Mouse (Mus musculus) forebrain, embryonic 16.5 days (tissue): ENCODE results near the gene Rora. TPM values are rescaled to one million over a fixed set of nuclear protein-coding genes. Genes with fewer than 3 reads are reported as not detected.

Experiments used
- ATAC-seq: fragments of 200-750 bp; cut with Nextera tagmentation; 2 replicates; pipeline ENCODE4 v1.8.0; 2017; ENCODE audit warnings: mild to moderate bottlenecking, moderate library complexity
- H3K27ac ChIP-seq: fragments of 300-500 bp; sonication (generic); 2 replicates; pipeline ENCODE4 v1.5.1; 2014; ENCODE audit warnings: low read length, control low read depth
- H3K27me3 ChIP-seq: fragments of 300-500 bp; sonication (generic); replicated peaks from 2 replicates; pipeline ENCODE4 v1.6.1; 2014; ENCODE audit warnings: low read length; ENCODE audit not compliant: control insufficient read depth, insufficient read depth
- H3K36me3 ChIP-seq: fragments of 300-500 bp; sonication (generic); 2 replicates; pipeline ENCODE4 v1.6.1; 2014; ENCODE audit not compliant: control insufficient read depth, insufficient read depth
- H3K4me1 ChIP-seq: fragments of 300-500 bp; sonication (generic); replicated peaks from 2 replicates; pipeline ENCODE4 v1.6.1; 2014; ENCODE audit warnings: low read length; ENCODE audit not compliant: control insufficient read depth, insufficient read depth
- H3K4me2 ChIP-seq: fragments of 300-500 bp; sonication (generic); 2 replicates; pipeline ENCODE4 v1.6.1; 2014; ENCODE audit warnings: mild to moderate bottlenecking, low read length, control low read depth
- H3K4me3 ChIP-seq: fragments of 300-500 bp; sonication (generic); replicated peaks from 2 replicates; pipeline ENCODE4 v1.5.1; 2014; ENCODE audit warnings: mild to moderate bottlenecking, low read length, control low read depth
- H3K9ac ChIP-seq: fragments of 300-500 bp; sonication (generic); replicated peaks from 2 replicates; pipeline ENCODE4 v1.6.1; 2014; ENCODE audit warnings: low read depth, low read length, control low read depth
- H3K9me3 ChIP-seq: fragments of 300-500 bp; sonication (generic); 2 replicates; pipeline ENCODE4 v1.6.1; 2016; ENCODE audit warnings: low read length; ENCODE audit not compliant: control insufficient read depth
- WGBS: fragments of 180-500 bp; shearing (Covaris S2); extraction: QIAGEN DNeasy Blood & Tissue Kit; methylation state at CpG from one replicate; pipeline ENCODE4 v1.1.7; 2014; 5-methylcytosine and 5-hydroxymethylcytosine counted together
- polyA plus RNA-seq: library from polyadenylated mRNA; unstranded; fragments of >200 nt; fragmentation: Nextera tagmentation; extraction: Ambion mirVana; gene quantifications from 2 replicates; pipeline ENCODE4 v1.2.1, GENCODE M21; 2015

The Rora gene
- polyA plus RNA-seq, 1 experiment from 2014 or later: 7.9 TPM

DNA sequence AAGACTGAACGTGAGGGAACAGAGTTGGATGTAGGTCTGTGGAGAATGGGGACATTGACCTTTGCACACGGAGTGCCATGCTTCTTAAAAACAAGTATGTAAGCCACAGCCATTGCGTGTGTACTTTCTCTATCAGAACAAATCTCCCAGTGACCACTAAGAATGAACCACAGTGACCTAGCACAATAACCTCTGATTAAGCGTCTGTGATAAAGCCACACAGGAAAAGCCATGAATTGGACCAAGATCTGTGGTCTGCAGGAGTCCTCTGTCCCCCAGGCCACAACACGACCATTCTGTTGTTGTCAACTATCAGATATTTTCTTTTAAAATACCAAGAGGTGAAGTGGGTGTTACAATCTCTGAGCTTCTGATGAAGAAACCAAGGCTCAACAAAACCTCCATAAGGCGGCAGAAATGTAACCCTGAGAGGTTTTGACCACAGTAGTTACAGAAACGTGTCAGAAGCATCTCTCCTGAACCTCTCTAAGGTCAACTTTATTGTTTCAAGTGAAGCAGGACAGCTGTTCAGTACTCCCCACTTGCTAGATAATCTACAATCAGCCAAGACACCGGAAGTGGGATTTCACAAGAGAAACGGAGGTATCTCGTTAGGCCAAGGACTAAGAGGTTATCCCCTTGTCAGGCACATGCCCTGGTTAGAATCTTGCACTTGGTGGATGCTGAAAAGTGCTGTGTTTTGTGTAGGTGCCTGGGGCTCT, 666.5 kb downstream of the Rora start:
- WGBS: 68% methylated on average over 10 of the region's 10 CpGs
- Histone ChIP-seq H3K4me1 (no peaks in the 10 kb centered on the region; the same call in 1 of the 2 replicates), H3K27ac (no peak overlapping the region), H3K4me2 (no peak overlapping the region), H3K36me3 (no peaks in the 10 kb centered on the region), H3K9me3 (no peaks in the 10 kb centered on the region), H3K4me3 (no peak overlapping the region), H3K9ac (no peak overlapping the region), H3K27me3 (no peaks in the 10 kb centered on the region)
- no peak for ATAC-seq

- Histone ChIP-seq H3K36me3 (no peaks in the 10 kb centered on the region), H3K4me3 (no peak overlapping the region), H3K9ac (no peak overlapping the region), H3K27ac (no peak overlapping the region), H3K9me3 (no peaks in the 10 kb centered on the region), H3K4me1 (peaks cover 3% of the 10 kb centered on the region; the same call in 1 of the 2 replicates), H3K27me3 (no peaks in the 10 kb centered on the region), H3K4me2 (no peak overlapping the region)
- ATAC-seq: no peak
- 43% methylated on average over 3 of the region's 3 CpGs for WGBS
Observed at GRCm38 (mm10) chr9:69320635-69321027, 667.0 kb downstream of the Rora start.

DNA sequence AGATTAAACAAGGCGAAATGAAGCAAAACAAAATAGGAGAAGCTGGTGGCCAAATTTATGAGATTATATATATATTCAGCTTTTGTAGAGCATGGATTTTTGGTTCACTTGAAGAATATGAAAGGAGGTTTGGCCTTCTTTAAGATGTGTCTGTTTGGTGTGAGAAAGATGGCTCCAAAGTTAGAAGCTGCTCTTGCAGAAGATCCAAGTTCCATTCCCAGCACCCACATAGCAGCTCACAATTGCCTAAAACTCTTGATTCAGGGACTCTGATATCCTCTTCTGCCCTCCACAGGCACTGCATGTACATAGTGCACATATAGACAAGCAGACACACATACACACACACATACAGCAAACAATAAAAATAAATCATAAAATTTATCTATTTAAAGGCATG, 668.4 kb downstream of the Rora start:
- no peak overlapping the region for H3K4me3 ChIP-seq
- no peak for ATAC-seq
- no peaks in the 10 kb centered on the region for H3K9me3 ChIP-seq

DNA sequence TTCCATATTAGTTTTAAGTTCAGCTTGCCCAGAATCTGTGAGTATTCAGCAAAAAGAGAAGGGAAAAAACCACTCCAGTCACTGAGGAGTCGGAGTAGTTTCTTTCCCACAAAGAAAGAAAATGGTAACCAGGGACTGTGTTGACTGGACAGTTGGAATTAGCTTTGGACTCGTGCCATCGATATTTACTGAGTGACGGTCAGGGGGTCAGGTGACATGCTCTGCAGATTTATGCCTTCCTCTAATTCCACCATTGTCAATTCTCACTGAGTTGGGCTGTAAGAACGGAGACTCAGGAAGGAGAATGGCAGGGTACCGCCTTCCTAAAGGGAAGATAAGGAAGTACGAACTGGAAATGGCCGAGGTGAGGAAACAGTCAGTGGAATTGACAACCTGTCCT, 670.2 kb downstream of the Rora start:
- H3K36me3 ChIP-seq: no peaks in the 10 kb centered on the region
- ATAC-seq: no peak
- no peak overlapping the region for H3K9ac ChIP-seq
- no peak overlapping the region for H3K27ac ChIP-seq
- 82% methylated on average over 8 of the region's 8 CpGs for WGBS
- H3K9me3 ChIP-seq: no peaks in the 10 kb centered on the region
- H3K4me2 ChIP-seq: no peak overlapping the region
- H3K4me3 ChIP-seq: no peak overlapping the region
- no peaks in the 10 kb centered on the region for H3K27me3 ChIP-seq
- H3K4me1 ChIP-seq: peaks cover 10% of the 10 kb centered on the region

More for the DNA sequence above, 668.4 kb downstream of the Rora start:
- H3K36me3 ChIP-seq: no peaks in the 10 kb centered on the region
- no peak overlapping the region for H3K9ac ChIP-seq
- H3K4me1 ChIP-seq: peaks cover 7% of the 10 kb centered on the region
- H3K27ac ChIP-seq: no peak overlapping the region
- no peaks in the 10 kb centered on the region for H3K27me3 ChIP-seq
- 98% methylated on average over 1 of the region's 1 CpGs for WGBS
- no peak overlapping the region for H3K4me2 ChIP-seq

DNA sequence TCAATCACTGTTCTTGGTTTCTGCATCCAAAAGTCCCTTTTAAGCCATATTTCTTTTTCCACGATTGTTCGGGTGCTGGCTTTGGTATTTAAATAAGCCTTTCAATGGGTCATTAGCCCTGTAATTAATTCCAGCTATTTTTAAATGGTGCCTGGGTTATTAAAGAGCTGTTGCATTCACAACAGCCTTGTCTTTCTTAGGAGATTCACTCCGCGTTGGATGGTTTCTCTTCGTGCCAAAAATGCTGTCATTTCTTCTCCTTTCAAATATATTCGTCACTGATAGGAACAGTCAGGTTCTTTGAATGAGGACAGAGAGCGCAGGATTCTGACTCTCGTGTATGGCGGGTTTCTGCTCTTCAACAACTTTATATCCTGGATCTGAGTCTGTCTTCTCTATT, 673.5 kb downstream of the Rora start:
- Histone ChIP-seq H3K36me3 (no peaks in the 10 kb centered on the region), H3K27me3 (no peaks in the 10 kb centered on the region), H3K9me3 (no peaks in the 10 kb centered on the region), H3K9ac (no peak overlapping the region), H3K4me3 (no peak overlapping the region), H3K4me1 (peaks cover 10% of the 10 kb centered on the region), H3K4me2 (peak overlapping the region; percentile 7; the same call in 1 of the 2 replicates), H3K27ac (no peak overlapping the region)
- ATAC-seq: no peak
- WGBS: 17% methylated on average over 9 of the region's 9 CpGs

GRCm38 (mm10) chr9:69327591-69327990, 674.0 kb downstream of the Rora start:
- peaks cover 10% of the 10 kb centered on the region for H3K4me1 ChIP-seq
- H3K36me3 ChIP-seq: no peaks in the 10 kb centered on the region
- H3K4me3 ChIP-seq: no peak overlapping the region
- 87% methylated on average over 7 of the region's 7 CpGs for WGBS
- no peak overlapping the region for H3K27ac ChIP-seq
- no peaks in the 10 kb centered on the region for H3K9me3 ChIP-seq
- H3K9ac ChIP-seq: no peak overlapping the region
- no peak overlapping the region for H3K4me2 ChIP-seq
- no peak for ATAC-seq
- H3K27me3 ChIP-seq: no peaks in the 10 kb centered on the region

DNA sequence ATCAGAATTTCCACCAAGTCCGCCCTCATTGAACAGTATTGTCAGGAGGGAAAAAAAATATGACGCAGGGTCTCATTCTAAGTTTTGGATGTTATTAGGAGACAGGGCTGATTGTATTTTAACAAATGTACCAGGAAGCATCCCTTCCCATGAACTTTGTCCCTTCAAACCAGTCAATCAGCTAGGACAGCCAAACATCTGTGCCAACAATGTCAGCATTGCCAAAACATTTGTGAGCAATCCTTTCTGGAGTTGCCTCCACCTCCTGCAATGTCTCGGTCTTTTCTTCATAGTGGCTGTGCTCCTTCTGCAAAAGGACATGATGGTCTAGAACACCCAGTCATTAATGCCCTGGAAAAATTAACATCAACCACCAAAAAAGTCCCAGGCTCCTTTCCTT, 678.2 kb downstream of the Rora start:
- Histone ChIP-seq H3K4me3 (no peak overlapping the region), H3K36me3 (no peaks in the 10 kb centered on the region), H3K9me3 (no peaks in the 10 kb centered on the region), H3K4me1 (peaks cover 9% of the 10 kb centered on the region), H3K9ac (no peak overlapping the region), H3K4me2 (no peak overlapping the region), H3K27ac (no peak overlapping the region), H3K27me3 (no peaks in the 10 kb centered on the region)
- 90% methylated on average over 3 of the region's 3 CpGs for WGBS
- ATAC-seq: no peak

DNA sequence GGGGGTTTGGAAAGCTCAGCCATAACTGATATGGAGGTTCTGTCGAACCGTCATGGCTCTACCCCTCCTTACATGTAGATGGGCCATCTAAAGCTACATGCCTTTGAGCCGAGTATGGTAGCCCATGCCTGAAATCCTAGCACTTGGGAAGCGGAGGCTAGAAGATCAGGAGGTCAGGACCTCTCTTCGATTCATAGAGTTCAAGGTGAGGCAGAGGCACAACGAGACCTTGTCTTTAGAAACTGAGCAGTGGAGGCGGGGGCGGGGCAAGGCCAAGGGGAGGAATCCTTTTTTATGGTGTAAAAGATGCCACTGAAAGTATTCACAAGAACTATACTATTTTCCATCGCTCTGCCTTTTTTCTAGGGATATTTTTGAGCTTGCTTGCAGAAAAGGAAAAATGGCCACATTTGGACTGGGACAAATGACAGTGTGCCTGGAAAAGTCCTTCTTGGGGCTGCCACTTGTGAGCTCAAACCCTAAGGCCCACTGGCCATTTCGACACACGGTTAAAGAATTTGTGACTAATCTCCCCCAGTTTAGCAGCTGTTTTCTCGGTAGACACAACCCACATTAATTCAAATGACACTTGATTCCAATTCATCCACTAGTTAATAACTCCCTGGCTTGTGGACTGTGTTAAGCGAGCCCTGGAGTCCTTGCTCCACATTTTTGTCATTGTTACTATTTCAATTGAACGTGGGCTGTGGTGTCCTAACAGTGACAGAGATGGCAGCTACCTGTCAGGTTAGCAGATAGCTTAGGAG, 679.4 kb downstream of the Rora start:
- Histone ChIP-seq H3K27ac (no peak overlapping the region), H3K4me1 (peaks cover 4% of the 10 kb centered on the region), H3K4me2 (no peak overlapping the region), H3K27me3 (no peaks in the 10 kb centered on the region), H3K9ac (no peak overlapping the region), H3K9me3 (no peaks in the 10 kb centered on the region), H3K36me3 (no peaks in the 10 kb centered on the region), H3K4me3 (no peak overlapping the region)
- ATAC-seq: no peak
- WGBS: 83% methylated on average over 14 of the region's 14 CpGs

DNA sequence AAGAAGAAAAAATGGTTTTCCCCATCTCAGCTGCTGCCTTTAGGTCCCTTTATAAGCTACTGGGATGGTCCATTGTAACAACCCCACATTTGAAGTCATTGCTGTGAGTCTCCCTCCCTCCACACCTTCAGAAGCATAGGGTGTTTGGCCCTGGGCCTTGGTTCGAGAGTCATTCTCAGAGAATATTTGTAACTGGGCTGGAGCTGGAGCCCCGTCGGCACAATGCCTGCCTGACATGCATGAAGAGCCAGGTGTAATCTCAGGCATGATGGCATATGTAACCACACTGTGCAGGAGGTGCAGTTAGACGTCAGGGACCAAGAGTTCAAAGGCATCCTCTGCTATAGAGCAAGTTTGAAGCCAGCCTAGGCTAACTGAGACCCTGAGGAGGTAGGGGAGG, 680.1 kb downstream of the Rora start:
- Histone ChIP-seq H3K9ac (no peak overlapping the region), H3K4me1 (peaks cover 4% of the 10 kb centered on the region), H3K4me2 (no peak overlapping the region), H3K9me3 (no peaks in the 10 kb centered on the region), H3K27me3 (no peaks in the 10 kb centered on the region), H3K27ac (no peak overlapping the region), H3K4me3 (no peak overlapping the region), H3K36me3 (no peaks in the 10 kb centered on the region)
- 71% methylated on average over 4 of the region's 4 CpGs for WGBS
- no peak for ATAC-seq
